Mouse (Mus musculus): ENCODE results near the gene Shisa8.

DNA sequence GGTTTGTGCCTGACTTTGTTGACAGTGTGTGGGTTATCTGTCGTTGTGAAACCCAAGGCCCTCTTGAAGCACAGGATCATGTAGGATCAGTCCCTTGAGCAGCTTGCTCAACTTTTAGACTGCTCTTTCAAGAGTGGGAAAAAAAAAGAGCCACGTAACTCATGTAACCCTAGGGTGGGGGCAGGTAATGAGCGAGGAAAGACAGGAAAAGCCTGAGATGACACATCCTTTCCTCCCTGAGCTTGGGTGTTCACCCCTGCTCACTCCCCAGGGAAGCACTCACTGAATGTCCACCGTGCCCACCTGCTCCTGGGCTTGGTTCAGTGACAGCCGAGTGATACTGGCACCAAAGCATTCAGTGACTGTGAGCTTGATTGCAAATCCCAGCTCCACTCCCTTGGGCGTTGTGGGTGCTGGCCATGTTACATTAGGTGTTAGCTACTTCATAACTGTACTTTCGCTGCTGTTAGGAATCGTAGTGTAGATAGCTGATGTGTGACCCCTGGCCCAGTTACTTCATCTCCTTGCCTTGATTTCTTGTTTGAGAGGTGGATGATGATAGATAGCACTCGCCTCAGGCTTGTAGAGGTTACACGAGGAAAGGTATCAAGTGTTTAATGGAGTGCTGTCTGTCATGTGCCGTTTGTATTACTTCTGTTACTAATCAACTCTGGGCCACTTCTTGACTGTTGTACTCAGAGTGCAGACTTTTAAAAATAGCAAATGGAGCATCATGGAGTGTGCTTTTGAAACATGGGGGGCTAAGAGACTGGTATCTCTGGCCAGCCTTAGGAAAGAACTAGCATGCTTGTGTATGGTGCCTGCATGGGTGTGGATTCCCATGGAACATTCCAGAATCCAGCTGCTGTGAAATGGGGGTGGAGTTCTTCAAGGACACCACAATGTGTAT lies 51.6 kb downstream of the Shisa8 start:
- no peak for TF ChIP-seq TAL1 (IDR thresholded peaks at IDR 0.05; ENCODE audit: low read length)
- TF ChIP-seq GATA1 (IDR thresholded peaks at IDR 0.05; ENCODE audit: low read length) = no peak

All from erythroblast, embryonic 14.5 days (primary cell).